Mouse (Mus musculus) cortical plate, adult 2 months (tissue): Measurements from ENCODE around the gene Fibp. TPM values are rescaled to one million over a fixed set of nuclear protein-coding genes. Genes with fewer than 3 reads are reported as not detected.
"Not testable (repeated sequence)": the region's sequence is repeated elsewhere in the genome, so short reads cannot be mapped to it uniquely, and the experiment has no call there.

ENCODE experiments used
- H3K27ac ChIP-seq: fragments of 200-500 bp; 2 replicates; pipeline ENCODE4 v1.5.1; 2012; ENCODE audit warnings: low read length, control low read depth, inconsistent platforms; ENCODE audit not compliant: insufficient read depth
- H3K4me1 ChIP-seq: fragments of 200-500 bp; 2 replicates; pipeline ENCODE4 v1.6.1; 2011; ENCODE audit warnings: low read length; ENCODE audit not compliant: control insufficient read depth, insufficient read depth
- H3K4me3 ChIP-seq: fragments of 200-500 bp; 2 replicates; pipeline ENCODE4 v1.5.1; 2011; ENCODE audit warnings: mild to moderate bottlenecking, low read length, control low read depth; ENCODE audit not compliant: insufficient read depth
- CTCF ChIP-seq: fragments of 200-500 bp; IDR thresholded peaks from 2 replicates; pipeline ENCODE4 v1.5.1; 2011; ENCODE audit warnings: mild to moderate bottlenecking, control low read depth, low read length; ENCODE audit not compliant: insufficient read depth; ENCODE audit errors: extremely low read depth
- POLR2A ChIP-seq: fragments of 200-500 bp; IDR thresholded peaks from 2 replicates; pipeline ENCODE4 v1.6.1; 2011; ENCODE audit warnings: mild to moderate bottlenecking, low read length, control low read depth; ENCODE audit not compliant: insufficient read depth; ENCODE audit errors: extremely low read depth
- polyA plus RNA-seq: library from polyadenylated mRNA; depleted of rRNA; stranded (reverse); fragments of >200 nt; gene quantifications from 2 replicates; pipeline ENCODE4 v1.2.3, GENCODE M21; 2012

Fibp gene
- polyA plus RNA-seq, 1 experiment: 131 TPM

DNA sequence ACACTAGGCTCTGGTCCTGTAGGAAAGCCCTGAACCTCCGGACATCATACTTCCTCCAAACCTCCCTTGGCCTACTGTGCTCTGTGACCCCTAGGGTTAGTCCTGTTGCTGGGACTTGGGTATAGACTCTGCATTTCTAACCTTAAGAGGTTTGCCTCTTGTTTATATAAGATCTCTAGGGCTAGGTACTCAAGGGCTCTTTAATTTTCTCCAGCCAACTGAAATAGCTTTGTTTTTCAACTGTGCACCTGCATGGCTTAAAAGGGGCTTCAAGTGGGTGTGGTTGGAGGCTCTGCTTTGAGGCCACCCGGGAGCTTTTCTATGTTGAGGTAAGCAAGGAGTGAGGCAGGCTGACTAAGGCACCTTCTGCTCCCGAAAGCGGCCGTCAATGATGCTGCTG lies 24.1 kb downstream of the Fibp start:
- no peak overlapping the region for H3K4me3 ChIP-seq
- peaks cover 2% of the 10 kb centered on the region; the same call in 1 of the 2 replicates for H3K4me1 ChIP-seq
- H3K27ac ChIP-seq: no peak overlapping the region
- TF ChIP-seq POLR2A: no peak

DNA sequence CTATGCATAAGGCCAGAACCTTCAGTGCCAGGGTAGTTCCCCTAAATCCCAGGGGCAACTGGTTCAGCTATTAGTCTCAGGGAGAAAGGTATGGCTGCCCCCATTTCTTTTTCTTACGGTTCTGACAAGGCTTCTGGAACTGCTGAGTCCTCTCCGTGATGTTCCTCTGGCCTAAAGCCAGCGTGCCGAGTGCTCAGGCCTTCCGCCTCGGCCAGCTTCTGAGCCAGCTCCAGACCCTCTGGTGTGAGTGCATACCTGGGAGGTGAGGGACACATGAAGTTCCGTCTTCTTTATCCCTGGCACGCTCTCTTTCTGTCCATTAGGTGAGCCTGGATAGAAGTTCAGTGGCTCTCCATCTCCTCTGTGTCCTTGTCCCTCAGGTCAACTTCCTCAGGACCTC lies 25.0 kb downstream of the Fibp start:
- TF ChIP-seq POLR2A (no peak), CTCF (no peak)
- no peak overlapping the region for H3K27ac ChIP-seq
- H3K4me1 ChIP-seq: peaks cover 2% of the 10 kb centered on the region; the same call in 1 of the 2 replicates
- H3K4me3 ChIP-seq: no peak overlapping the region

DNA sequence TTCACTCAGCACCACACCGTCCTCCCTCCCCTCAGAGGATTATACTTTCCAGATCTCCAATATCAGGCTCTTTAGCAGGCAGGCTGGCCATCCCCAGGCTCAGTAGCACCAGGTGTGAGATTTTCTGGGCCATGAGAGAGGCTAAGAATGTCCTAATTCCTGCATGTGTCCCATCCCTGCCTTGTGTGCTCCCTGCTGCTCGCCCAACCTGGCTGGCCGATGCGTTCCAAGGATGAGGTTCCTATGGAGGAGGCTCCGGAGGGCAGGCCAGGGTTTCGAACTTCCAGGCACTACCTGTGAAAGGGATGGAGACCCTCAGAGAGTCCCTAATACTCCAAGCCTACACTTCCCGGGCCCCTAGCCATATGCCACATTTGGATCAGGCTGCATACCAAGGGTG lies 25.4 kb downstream of the Fibp start:
- Histone ChIP-seq H3K27ac (no peak overlapping the region), H3K4me3 (no peak overlapping the region), H3K4me1 (peaks cover 2% of the 10 kb centered on the region; the same call in 1 of the 2 replicates)
- no peak for TF ChIP-seq CTCF
- TF ChIP-seq POLR2A: no peak

DNA sequence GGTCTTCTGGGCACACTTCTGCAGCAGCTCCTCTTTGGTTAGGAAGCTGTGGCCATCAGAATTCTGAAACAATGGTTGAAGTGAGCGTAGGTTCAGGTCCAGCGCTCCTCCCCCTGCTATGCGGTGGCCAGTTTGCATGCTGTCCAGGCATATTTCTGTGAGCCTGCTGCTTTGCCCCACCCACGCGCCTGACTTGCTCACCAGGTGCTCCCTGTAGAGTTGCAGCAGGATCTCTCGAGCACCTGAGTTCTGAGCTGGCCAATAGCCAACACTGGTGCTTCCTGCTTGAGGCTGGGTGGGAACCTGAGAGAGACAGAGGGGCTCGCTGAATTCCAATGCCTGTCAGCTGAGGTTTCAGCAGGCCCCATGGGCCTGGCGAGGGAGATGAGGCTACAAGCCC lies 25.9 kb downstream of the Fibp start:
- Histone ChIP-seq H3K27ac (no peak overlapping the region), H3K4me1 (peaks cover 2% of the 10 kb centered on the region; the same call in 1 of the 2 replicates), H3K4me3 (no peak overlapping the region)
- TF ChIP-seq CTCF (no peak), POLR2A (no peak)

DNA sequence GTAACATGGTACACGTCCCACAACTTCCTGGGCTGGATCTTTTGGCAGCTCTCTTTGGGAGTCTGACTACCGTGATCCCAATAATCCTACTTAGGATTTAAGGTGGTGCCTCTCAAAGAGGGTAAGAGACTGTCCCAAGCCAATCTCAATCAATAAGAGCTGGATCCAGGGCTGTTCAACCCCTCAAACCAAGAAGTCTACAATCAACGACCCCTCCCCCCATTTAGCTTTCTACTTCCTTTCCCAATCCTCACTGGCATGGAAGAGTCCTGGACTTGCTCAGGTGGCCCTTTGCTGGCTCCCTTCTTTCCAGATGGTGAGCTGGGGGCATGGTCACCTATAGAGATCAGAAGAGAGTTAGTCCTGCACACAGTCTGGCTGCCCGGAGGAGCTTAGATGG lies 26.4 kb downstream of the Fibp start:
- Histone ChIP-seq H3K4me3 (no peak overlapping the region), H3K27ac (no peak overlapping the region), H3K4me1 (peaks cover 2% of the 10 kb centered on the region; the same call in 1 of the 2 replicates)
- TF ChIP-seq CTCF (no peak), POLR2A (no peak)

DNA sequence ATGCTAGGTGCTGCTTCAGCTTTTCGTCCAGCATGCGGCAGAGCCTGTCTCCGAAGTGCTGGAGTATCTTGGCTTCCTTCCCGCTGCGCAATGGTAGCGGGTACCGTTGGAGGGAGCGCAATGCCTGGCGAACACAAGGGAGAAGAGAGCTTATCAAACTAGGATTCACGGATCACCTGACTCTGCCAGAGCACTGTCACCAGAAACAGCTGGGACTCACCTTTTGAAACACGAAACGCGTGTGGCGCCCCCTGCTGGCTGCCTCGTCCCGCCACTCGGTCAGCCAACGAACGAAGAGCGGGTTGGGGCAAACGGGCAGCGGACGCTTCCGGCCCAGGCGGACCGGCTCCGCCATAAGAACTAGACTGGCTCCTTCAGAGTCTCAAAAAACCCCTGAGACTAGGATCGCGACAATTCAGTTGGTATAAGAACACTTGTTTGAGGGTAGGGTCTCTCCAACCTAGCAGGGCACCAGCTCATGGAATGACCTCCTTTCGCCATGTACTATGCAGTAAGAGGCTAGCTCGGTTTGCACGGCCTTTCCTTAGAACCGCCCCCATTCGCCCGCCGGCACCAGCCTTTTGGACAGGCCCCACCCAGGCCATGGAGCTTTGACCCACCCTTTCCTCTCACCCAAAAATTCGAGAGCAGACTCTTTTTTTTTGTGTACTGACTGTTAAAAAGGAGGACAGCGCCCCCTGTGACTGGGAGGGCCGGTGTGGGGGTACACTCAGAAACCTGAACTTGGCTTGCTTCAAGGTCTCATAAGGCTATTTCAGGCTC lies 27.5 kb downstream of the Fibp start, which contains the start of gene Mus81:
Gene Mus81, minus strand, starts transcription at position 635 of the 783 bp plus-strand sequence.
- H3K4me3 ChIP-seq: peak within 1 kb of the TSS; percentile 58
- peaks cover 4% of the 10 kb centered on the region; the same call in 1 of the 2 replicates for H3K4me1 ChIP-seq
- TF ChIP-seq POLR2A (peak; percentile 66), CTCF (peak; percentile 63)
- H3K27ac ChIP-seq: peak within 1 kb of the TSS; percentile 97

DNA sequence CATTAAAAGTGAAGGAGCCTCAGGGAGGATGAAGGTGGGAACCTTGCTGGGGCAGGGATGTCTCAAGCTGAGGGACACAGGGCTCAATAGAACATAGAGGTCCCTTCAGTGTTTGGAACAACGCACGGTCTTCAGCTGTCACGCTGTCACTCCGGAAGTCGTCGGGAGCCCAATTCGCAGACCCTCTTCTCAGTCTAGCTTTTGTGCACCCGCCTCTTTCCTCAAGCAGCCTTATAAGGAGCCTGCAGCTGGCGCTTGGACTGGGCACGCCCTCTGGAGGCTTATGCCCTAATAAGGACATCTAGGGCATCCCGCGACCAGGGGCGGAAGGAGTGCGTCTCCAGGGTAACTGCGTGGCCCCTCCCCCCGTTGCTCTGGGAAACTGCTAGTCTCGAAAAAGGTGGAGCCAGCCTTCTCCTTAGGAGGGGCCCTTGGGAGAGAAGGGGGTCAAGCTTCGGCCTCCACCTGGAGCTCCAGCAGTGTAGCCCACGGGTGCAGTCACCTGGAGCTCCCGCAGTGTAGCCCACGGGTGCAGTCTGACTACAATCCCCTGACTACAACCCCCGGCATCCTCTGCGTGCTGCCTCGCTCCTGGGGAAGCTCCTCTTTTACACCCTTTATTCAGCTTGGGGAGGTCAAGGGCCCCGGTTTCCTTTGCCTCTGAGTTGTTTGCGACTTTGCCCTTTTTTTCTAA lies 28.6 kb downstream of the Fibp start:
- peak overlapping the region; percentile 26 for H3K4me3 ChIP-seq
- H3K27ac ChIP-seq: peak overlapping the region; percentile 97
- TF ChIP-seq POLR2A (peak; percentile 90), CTCF (no peak)
- peaks cover 4% of the 10 kb centered on the region; the same call in 1 of the 2 replicates for H3K4me1 ChIP-seq

DNA sequence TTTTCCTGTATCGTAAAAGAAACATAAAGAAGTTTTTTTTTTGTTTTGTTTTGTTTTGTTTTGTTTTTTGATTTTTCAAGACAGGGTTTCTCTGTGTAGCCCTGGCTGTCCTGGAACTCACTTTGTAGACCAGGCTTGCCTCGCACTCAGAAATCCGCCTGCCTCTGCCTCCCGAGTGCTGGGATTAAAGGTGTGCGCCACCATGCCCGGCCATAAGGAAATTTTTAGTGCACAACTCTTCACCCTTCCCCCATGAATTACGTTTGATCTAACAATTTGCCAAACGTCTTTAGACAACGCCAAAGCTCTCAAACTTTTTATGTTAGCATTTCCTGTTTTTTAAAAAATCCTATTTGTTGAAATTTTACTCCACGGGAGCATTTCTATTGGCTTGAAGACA lies 29.3 kb downstream of the Fibp start:
- H3K4me1 ChIP-seq: not testable (repeated sequence)

DNA sequence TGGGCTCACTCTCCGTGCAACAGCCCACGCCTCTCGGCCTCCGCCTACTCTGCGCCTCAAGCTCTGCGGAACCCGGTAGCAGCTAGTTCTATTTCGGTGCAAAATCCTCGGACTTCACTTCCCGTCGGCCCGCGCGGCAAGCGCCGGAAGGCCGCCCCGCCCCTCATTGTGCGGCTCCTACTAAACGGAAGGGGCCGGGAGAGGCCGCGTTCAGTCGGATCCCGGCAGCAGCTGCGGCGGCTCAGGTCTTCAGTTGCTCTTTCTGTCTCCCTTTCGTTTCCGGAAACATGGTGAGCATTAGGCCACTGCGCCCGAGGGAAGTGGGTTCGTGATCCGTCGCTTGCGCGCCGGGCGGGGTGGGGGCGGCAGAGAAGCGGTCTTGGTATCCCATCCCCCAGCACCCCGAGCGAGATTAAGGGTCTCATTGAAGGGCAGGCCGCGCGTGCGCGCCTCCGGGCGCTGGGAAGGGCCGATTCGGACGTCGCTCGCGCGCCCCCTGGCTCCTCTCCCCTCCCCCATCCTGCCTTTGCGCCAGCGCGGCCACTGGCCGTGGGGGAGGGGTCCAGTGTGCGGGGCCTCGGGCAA lies 30.0 kb downstream of the Fibp start, which contains the start of gene Cfl1:
Gene Cfl1, plus strand, starts transcription at position 143 of the 585 bp plus-strand sequence.
- peaks cover 4% of the 10 kb centered on the region; the same call in 1 of the 2 replicates for H3K4me1 ChIP-seq
- H3K27ac ChIP-seq: peak within 1 kb of the TSS; percentile 98
- TF ChIP-seq CTCF (no peak), POLR2A (peak; percentile 92)
- H3K4me3 ChIP-seq: peak within 1 kb of the TSS; percentile 71

More for the DNA sequence above, 29.3 kb downstream of the Fibp start:
- Histone ChIP-seq H3K27ac (peak overlapping the region; percentile 97), H3K4me3 (peak overlapping the region; percentile 71; the same call in 1 of the 2 replicates)
